9 mouse cellular contexts compared by ENCODE assay signal in the genomic region with DNA sequence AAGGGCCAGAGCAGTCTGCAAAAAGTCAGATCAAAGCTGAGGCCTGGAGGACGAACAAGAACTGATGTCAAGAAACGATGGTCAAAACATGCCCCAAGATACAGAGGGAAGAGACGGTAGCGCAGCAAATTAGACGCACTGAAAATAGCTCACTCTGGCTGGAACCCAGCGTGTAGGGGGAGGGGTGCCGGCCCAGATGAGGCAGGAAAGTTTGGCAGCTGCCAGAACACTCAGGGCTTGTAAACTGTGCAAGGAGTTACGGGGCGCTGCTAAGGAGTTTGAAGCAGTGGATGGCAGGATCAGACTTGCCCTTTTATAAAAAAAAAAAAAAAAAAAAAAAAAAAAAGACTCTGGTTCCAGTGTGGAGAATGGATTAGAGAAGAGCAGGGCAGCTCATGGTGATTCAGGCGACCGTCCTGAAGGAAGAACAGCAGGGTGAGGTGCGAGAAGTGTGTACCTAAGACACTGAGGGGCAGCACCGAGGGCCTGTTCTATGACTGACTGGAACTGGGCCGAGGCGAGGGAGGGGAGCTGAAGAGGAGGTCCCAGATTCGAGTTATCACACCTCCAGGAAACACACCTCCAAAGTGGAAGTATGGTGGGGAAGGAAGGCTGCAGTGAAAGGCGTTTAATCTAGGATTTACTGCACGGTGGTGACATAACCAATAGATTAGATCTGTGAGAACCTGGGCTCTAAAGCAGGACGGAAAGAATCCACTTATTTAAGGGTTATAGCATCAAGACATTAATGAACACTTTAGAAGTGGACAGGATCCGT. TPM values are rescaled to one million over a fixed set of nuclear protein-coding genes. Genes with fewer than 3 reads are reported as not detected.
DNase-seq lines count a peak whose midpoint lies in the region; ATAC-seq and TF ChIP-seq lines count a peak whose summit lies in the region.
"Had no signal": no experiment of that assay in that cellular context is flagged by ENCODE, and none has a peak within 500 bp of the region (broad histone marks: within the 10 kb centered on the region; RNA-seq: fewer than 3 reads in every experiment).

No protein-coding gene starts in this region.

- 46% methylated on average over 20 of the region's 20 CpGs for WGBS in limb, embryonic 12.5 days
- 67% methylated on average over 20 of the region's 20 CpGs for WGBS in forebrain, postnatal 0 days

- H3K9me3 ChIP-seq in limb, embryonic 12.5 days = no peaks in the 10 kb centered on the region
- H3K9me3 ChIP-seq in forebrain, postnatal 0 days (ENCODE audit: low read length) = no peaks in the 10 kb centered on the region

- DNase-seq in right cerebral cortex, postnatal 10 days (ENCODE audit: low spot score in 2 of 2) = peak; percentile 45 to 51
- DNase-seq in right cerebral cortex, postnatal 25 days = no peak
- DNase-seq in gastrocnemius, postnatal 36 days = peak; percentile 51 to 65
- peak; percentile 52 to 68 for DNase-seq in urinary bladder, postnatal 36 days (ENCODE audit: low spot score in 2 of 2)
- DNase-seq in forebrain, postnatal 0 days = no peak
- no peak for DNase-seq in liver

- H3K4me1 ChIP-seq in limb, embryonic 12.5 days (replicated peaks) = peaks cover 9% of the 10 kb centered on the region
- H3K4me1 ChIP-seq in forebrain, postnatal 0 days (ENCODE audit: insufficient read depth) = no peaks in the 10 kb centered on the region

- peak overlapping the region; percentile 54; the same call in 1 of the 2 replicates for H3K27ac ChIP-seq in limb, embryonic 12.5 days
- H3K27ac ChIP-seq in forebrain, postnatal 0 days (ENCODE audit: low read depth, low read length) = no peak overlapping the region
- H3K27ac ChIP-seq: liver, embryonic 14.5 days had no signal

- H3K4me2 ChIP-seq in limb, embryonic 12.5 days = no peak overlapping the region
- no peak overlapping the region for H3K4me2 ChIP-seq in forebrain, postnatal 0 days (ENCODE audit: low read depth)

- no peak overlapping the region for H3K4me3 ChIP-seq in limb, embryonic 12.5 days (replicated peaks)
- no peak overlapping the region for H3K4me3 ChIP-seq in forebrain, postnatal 0 days (ENCODE audit: low read depth, low read length)

- H3K36me3 ChIP-seq in limb, embryonic 12.5 days = peaks cover 9% of the 10 kb centered on the region
- 0 out of 2 replicates have a peak, but pooled peaks cover 11% of the 10 kb centered on the region for H3K36me3 ChIP-seq in forebrain, postnatal 0 days (ENCODE audit: insufficient read depth)

- ATAC-seq in limb, embryonic 12.5 days (ENCODE audit: insufficient number of reproducible peaks, insufficient read depth, low FRiP score, low TSS enrichment, low read depth) = 0 out of 2 replicates have a peak, but pooled peaks have one; percentile 63
- ATAC-seq in forebrain, postnatal 0 days = no peak
- ATAC-seq: Patski had no signal

- no peak overlapping the region for H3K9ac ChIP-seq in limb, embryonic 12.5 days (replicated peaks)
- no peak overlapping the region for H3K9ac ChIP-seq in forebrain, postnatal 0 days
- H3K9ac ChIP-seq: liver, embryonic 14.5 days had no signal

- H3K27me3 ChIP-seq in limb, embryonic 12.5 days = no peaks in the 10 kb centered on the region
- H3K27me3 ChIP-seq in forebrain, postnatal 0 days (ENCODE audit: insufficient read depth, low read length) = no peaks in the 10 kb centered on the region
- H3K27me3 ChIP-seq: Patski had no signal

- no peak for TF ChIP-seq CTCF in forebrain, postnatal 0 days (IDR thresholded peaks at IDR 0.05; ENCODE audit: low read depth)

- intact Hi-C loops in gastrocnemius, postnatal 36 days (cut with DNase I) = no loop called here

RNA-seq across cellular contexts. Expression of a gene that starts 52.9 kb away (rescaled TPM):
- total RNA-seq in gastrocnemius, postnatal 36 days (2021) = 10 to 100 TPM; 16.4 to 18.9 TPM
- polyA plus RNA-seq in limb, embryonic 12.5 days (2016; fragmentation: Nextera tagmentation; extraction: Ambion mirVana) = 55.4 and 59.0 TPM in 2 replicates
- total RNA-seq in forebrain, postnatal 0 days (2014; rRNA removed) = 106 and 134 TPM in 2 replicates
- polyA plus RNA-seq in forebrain, postnatal 0 days (2015; fragmentation: Nextera tagmentation; extraction: Ambion mirVana) = 121 and 184 TPM in 2 replicates

Comparison
In these comparisons a context has a peak if more than half of its experiments do, and no peak if none do; other contexts are left out.
1. DNase-seq: peak in right cerebral cortex, postnatal 10 days (2 of 2), gastrocnemius, postnatal 36 days (2 of 2) and urinary bladder, postnatal 36 days (2 of 2); none in right cerebral cortex, postnatal 25 days (single experiment), forebrain, postnatal 0 days (single experiment) and liver (single experiment).